Mouse (Mus musculus): Measurements from ENCODE around the gene Nol4l. TPM values are rescaled to one million over a fixed set of nuclear protein-coding genes. Genes with fewer than 3 reads are reported as not detected.

Gene Nol4l
- total RNA-seq (2023): 0.30 to 0.91 TPM (median 0.76 TPM) in 4 replicates

DNA sequence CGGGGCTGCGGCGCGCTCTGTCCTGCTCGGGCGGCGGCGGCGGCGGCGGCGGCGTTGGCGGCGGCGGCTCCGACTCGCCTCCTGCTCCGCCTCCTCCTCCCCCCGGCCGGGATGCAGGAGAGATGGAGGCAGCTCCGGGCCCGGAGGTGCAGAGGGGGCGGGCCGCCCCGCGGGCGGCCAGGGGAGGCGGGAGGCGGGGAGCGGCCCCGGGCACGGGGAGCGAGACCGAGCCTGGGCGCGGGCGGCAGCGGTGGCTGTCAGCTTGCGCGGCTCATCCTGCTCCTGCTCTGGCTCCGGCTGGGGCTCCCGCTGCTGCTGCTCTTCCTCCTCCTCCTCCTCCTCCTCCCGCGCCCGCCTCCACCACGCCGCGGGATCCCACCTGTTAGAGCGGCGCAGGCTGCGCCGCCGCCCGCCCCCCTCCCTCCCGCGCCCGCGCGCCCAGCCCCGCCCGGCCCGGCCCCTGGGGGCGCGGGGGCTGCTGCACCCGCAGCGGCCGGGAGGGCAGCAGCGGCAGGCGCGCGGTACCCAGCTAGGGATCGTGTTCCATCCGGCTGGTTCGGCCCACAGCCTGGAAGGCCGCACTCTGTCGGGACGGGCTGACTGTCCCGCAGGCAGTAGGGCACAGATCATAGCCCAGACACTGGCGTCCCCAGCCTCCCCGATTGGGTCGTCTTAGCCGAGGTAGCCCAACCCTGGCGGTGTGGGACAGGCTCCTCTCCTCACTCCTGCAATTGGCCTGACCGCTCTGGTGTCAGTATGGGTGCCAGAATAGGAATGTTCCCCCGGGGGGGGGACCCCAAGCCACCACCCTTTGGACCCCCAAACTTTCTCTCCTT, at the start of gene Nol4l:
TSS of gene Nol4l (minus strand) at position 41 of the 836 bp plus-strand sequence.

GRCm38 (mm10) chr2:153492573-153493392, 37.0 kb downstream of the Nol4l start, which contains the start of gene 4930404H24Rik:
Gene 4930404H24Rik (plus strand): TSS chr2:153492790.

Other genes starting within 250 kb of the Nol4l start
- gene Kif3b, start 238.6 kb downstream of the Nol4l start, total RNA-seq (2023): 17.0 to 18.7 TPM (median 18.3 TPM) in 4 replicates
- 50.0 to 53.1 TPM (median 52.6 TPM) in 4 replicates for gene Asxl1, start 184.1 kb downstream of the Nol4l start, total RNA-seq (2023)
- gene 4930404H24Rik, start 37.2 kb downstream of the Nol4l start, total RNA-seq (2023): not detected in 4 replicates
- gene Commd7, start 102.8 kb upstream of the Nol4l start, total RNA-seq (2023): 31.9 to 35.9 TPM (median 35.7 TPM) in 4 replicates
- 6.9 to 8.7 TPM (median 8.3 TPM) in 4 replicates for gene Dnmt3b, start 119.5 kb upstream of the Nol4l start, total RNA-seq (2023)
- gene Dnmt3c, start 166.7 kb upstream of the Nol4l start, total RNA-seq (2023): not detected in 4 replicates
- 148 to 157 TPM (median 152 TPM) in 4 replicates for gene Mapre1, start 211.3 kb upstream of the Nol4l start, total RNA-seq (2023)
- gene Efcab8, start 250.0 kb upstream of the Nol4l start, total RNA-seq (2023): 1.0 to 1.3 TPM (median 1.2 TPM) in 4 replicates